ENCODE assay signal across 10 mouse cellular contexts in the genomic region with DNA sequence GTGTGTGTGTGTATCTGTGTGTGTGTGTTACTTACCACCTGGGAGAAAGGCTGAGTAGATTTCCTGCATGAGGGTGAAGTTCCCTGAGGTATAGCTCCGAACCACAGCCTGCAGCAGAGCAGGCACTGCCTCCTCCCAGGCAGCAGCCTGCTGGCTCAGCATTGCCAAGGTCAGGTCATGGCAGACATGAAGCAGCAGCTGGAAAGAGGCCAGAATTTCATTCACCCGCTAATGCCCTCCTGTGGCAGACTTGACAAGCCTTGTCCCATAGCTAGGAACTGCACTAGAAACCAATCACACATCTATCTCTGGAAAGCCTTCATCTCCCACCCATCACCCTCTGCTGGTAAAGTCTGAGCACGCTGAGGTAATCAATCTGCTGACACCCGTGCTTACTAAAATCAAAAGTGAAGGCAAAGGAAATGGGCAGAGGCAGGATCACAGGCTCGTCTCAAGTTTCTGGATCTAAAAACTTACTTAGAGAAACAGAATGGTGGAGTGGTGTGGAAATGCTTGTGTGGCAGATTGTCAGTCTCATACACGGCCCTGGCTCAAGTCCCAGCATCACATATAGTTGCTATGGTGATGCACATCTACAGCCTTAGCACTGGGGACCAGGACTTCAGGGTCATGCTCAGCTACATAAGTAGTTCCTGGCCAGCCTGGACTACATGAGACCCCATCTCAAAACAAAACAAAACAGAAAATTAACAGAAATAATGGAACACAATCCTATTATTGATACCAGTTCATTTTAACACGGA. TPM values are rescaled to one million over a fixed set of nuclear protein-coding genes. Genes with fewer than 3 reads are reported as not detected.
DNase-seq lines count a peak whose midpoint lies in the region; ATAC-seq and TF ChIP-seq lines count a peak whose summit lies in the region.
"Had no signal": no experiment of that assay in that cellular context is flagged by ENCODE, and none has a peak within 500 bp of the region (broad histone marks: within the 10 kb centered on the region; RNA-seq: fewer than 3 reads in every experiment).

No protein-coding gene starts in this region.

- 76% methylated on average over 7 of the region's 7 CpGs for WGBS in forebrain, embryonic 14.5 days
- 72% methylated on average over 7 of the region's 7 CpGs for whole genome bisulfite sequencing in forebrain, embryonic 16.5 days
- 28% methylated on average over 7 of the region's 7 CpGs for WGBS in cerebellum, adult 2 months
- 44% methylated on average over 7 of the region's 7 CpGs for WGBS in heart, embryonic 13.5 days

- no peak overlapping the region for H3K4me3 ChIP-seq in forebrain, embryonic 14.5 days (ENCODE audit: low read depth, low read length)
- no peak overlapping the region for H3K4me3 ChIP-seq in forebrain, embryonic 16.5 days (replicated peaks; ENCODE audit: low read length)
- H3K4me3 ChIP-seq in cerebellum, adult 2 months (replicated peaks; ENCODE audit: insufficient read depth, low read depth, low read length) = no peak overlapping the region
- no peak overlapping the region for H3K4me3 ChIP-seq in heart, embryonic 13.5 days
- H3K4me3 ChIP-seq: embryonic facial prominence, embryonic 12.5 days; limb, embryonic 13.5 days had no signal

- no peaks in the 10 kb centered on the region for H3K4me1 ChIP-seq in forebrain, embryonic 14.5 days (ENCODE audit: control insufficient read depth, insufficient read depth, low read length)
- H3K4me1 ChIP-seq in forebrain, embryonic 16.5 days (replicated peaks; ENCODE audit: control insufficient read depth, insufficient read depth, low read length) = no peaks in the 10 kb centered on the region
- H3K4me1 ChIP-seq in cerebellum, adult 2 months (ENCODE audit: control insufficient read depth, insufficient read depth, low read length) = peaks cover 18% of the 10 kb centered on the region
- peaks cover 38% of the 10 kb centered on the region for H3K4me1 ChIP-seq in heart, embryonic 13.5 days
- H3K4me1 ChIP-seq: embryonic facial prominence, embryonic 12.5 days had no signal

- H3K36me3 ChIP-seq in forebrain, embryonic 14.5 days (ENCODE audit: control insufficient read depth, insufficient read depth, low read length) = peaks cover 94% of the 10 kb centered on the region
- H3K36me3 ChIP-seq in forebrain, embryonic 16.5 days (ENCODE audit: control insufficient read depth, insufficient read depth) = peaks cover 15% of the 10 kb centered on the region; the same call in 1 of the 2 replicates
- peaks cover 97% of the 10 kb centered on the region for H3K36me3 ChIP-seq in heart, embryonic 13.5 days

- H3K9ac ChIP-seq in forebrain, embryonic 14.5 days (ENCODE audit: low read length) = no peak overlapping the region
- no peak overlapping the region for H3K9ac ChIP-seq in forebrain, embryonic 16.5 days (replicated peaks; ENCODE audit: low read depth, low read length)
- peak overlapping the region; percentile 56; the same call in 1 of the 2 replicates for H3K9ac ChIP-seq in heart, embryonic 13.5 days
- H3K9ac ChIP-seq: embryonic facial prominence, embryonic 12.5 days; limb, embryonic 13.5 days had no signal

- no peaks in the 10 kb centered on the region for H3K9me3 ChIP-seq in forebrain, embryonic 14.5 days (replicated peaks; ENCODE audit: control insufficient read depth, low read length)
- H3K9me3 ChIP-seq in forebrain, embryonic 16.5 days (ENCODE audit: control insufficient read depth, low read length) = no peaks in the 10 kb centered on the region
- H3K9me3 ChIP-seq in heart, embryonic 13.5 days = no peaks in the 10 kb centered on the region
- H3K9me3 ChIP-seq: embryonic facial prominence, embryonic 12.5 days; limb, embryonic 13.5 days had no signal

- no peaks in the 10 kb centered on the region for H3K27me3 ChIP-seq in forebrain, embryonic 14.5 days (replicated peaks; ENCODE audit: control insufficient read depth, insufficient read depth, low read length)
- H3K27me3 ChIP-seq in forebrain, embryonic 16.5 days (replicated peaks; ENCODE audit: control insufficient read depth, insufficient read depth, low read length) = no peaks in the 10 kb centered on the region
- H3K27me3 ChIP-seq in cerebellum, adult 2 months (ENCODE audit: control insufficient read depth, insufficient read depth, low read length) = no peaks in the 10 kb centered on the region
- no peaks in the 10 kb centered on the region for H3K27me3 ChIP-seq in heart, embryonic 13.5 days (replicated peaks)
- H3K27me3 ChIP-seq: embryonic facial prominence, embryonic 12.5 days; limb, embryonic 13.5 days had no signal

- H3K27ac ChIP-seq in forebrain, embryonic 14.5 days (ENCODE audit: low read depth, low read length) = no peak overlapping the region
- no peak overlapping the region for H3K27ac ChIP-seq in forebrain, embryonic 16.5 days (ENCODE audit: low read length)
- peak overlapping the region; percentile 41; the same call in 1 of the 2 replicates for H3K27ac ChIP-seq in cerebellum, adult 2 months (ENCODE audit: insufficient read depth, low read length)
- H3K27ac ChIP-seq in heart, embryonic 13.5 days (replicated peaks) = peak overlapping the region; percentile 86
- H3K27ac ChIP-seq: embryonic facial prominence, embryonic 12.5 days; limb, embryonic 13.5 days had no signal

- TF ChIP-seq CTCF in cerebellum, adult 2 months (IDR thresholded peaks at IDR 0.05; ENCODE audit: borderline replicate concordance, insufficient read depth, low read depth, low read length) = peak; percentile 37; the same call in 1 of the 2 replicates

- H3K4me2 ChIP-seq in forebrain, embryonic 14.5 days (ENCODE audit: low read length) = no peak overlapping the region
- H3K4me2 ChIP-seq in forebrain, embryonic 16.5 days (ENCODE audit: low read length) = no peak overlapping the region
- H3K4me2 ChIP-seq in heart, embryonic 13.5 days = no peak overlapping the region
- H3K4me2 ChIP-seq: embryonic facial prominence, embryonic 12.5 days; limb, embryonic 13.5 days had no signal

- no peak for ATAC-seq in forebrain, embryonic 14.5 days
- ATAC-seq in forebrain, embryonic 16.5 days = no peak
- ATAC-seq in heart, embryonic 13.5 days (ENCODE audit: extremely low read depth, insufficient number of reproducible peaks, low FRiP score, low TSS enrichment) = 0 out of 2 replicates have a peak, but pooled peaks have one; percentile 14
- ATAC-seq in erythroid progenitor cell, adult 5-6 weeks (replicated peaks; ENCODE audit: low FRiP score, poor library complexity, severe bottlenecking) = no peak

- DNase-seq in forebrain, embryonic 14.5 days (ENCODE audit: low spot score) = peak; percentile 48
- DNase-seq in 416B (ENCODE audit: low read depth) = peak; percentile 66
- DNase-seq in cerebellum, adult 2 months = peak; percentile 68 to 80
- peak; percentile 20 to 23 for DNase-seq in layer of hippocampus, adult 8-10 months (ENCODE audit: low spot score in 2 of 2)
- DNase-seq in retina, adult 2 months (ENCODE audit: low read depth, low spot score) = peak; percentile 47

- no peak for TF ChIP-seq POLR2A in cerebellum, adult 2 months (IDR thresholded peaks at IDR 0.05; ENCODE audit: borderline replicate concordance, insufficient read depth, low read length)

RNA-seq across cellular contexts. Expression of a gene that starts 22.6 kb away (rescaled TPM):
- 136 and 146 TPM in 2 replicates for polyA plus RNA-seq in forebrain, embryonic 14.5 days (2014; fragmentation: Nextera tagmentation; extraction: Ambion mirVana)
- polyA plus RNA-seq in forebrain, embryonic 16.5 days (2015; fragmentation: Nextera tagmentation; extraction: Ambion mirVana) = 141 and 159 TPM in 2 replicates
- polyA plus RNA-seq in cerebellum, adult 2 months (2012; rRNA removed) = 80.3 and 82.8 TPM in 2 replicates
- polyA plus RNA-seq in heart, embryonic 13.5 days (2015; fragmentation: Nextera tagmentation; extraction: Ambion mirVana) = 64.9 and 71.1 TPM in 2 replicates
- 10 to 100 TPM; 54.0 to 57.5 (median 55.3) TPM for total RNA-seq in layer of hippocampus, adult 8-10 months (2022)
- total RNA-seq in erythroid progenitor cell, adult 5-6 weeks (2015; ENCODE audit: low replicate concordance) = 19.5 and 43.6 TPM in 2 replicates
- 22.5 and 29.1 TPM in 2 replicates for total RNA-seq in erythroid progenitor cell, adult 5-6 weeks (2017; ENCODE audit: low replicate concordance)

RNA-seq across cellular contexts. Expression of a gene that starts 33.6 kb away (rescaled TPM):
- not detected in 2 replicates for polyA plus RNA-seq in forebrain, embryonic 14.5 days (2014; fragmentation: Nextera tagmentation; extraction: Ambion mirVana)
- polyA plus RNA-seq in forebrain, embryonic 16.5 days (2015; fragmentation: Nextera tagmentation; extraction: Ambion mirVana) = not detected in 2 replicates
- polyA plus RNA-seq in cerebellum, adult 2 months (2012; rRNA removed) = not detected in 2 replicates
- not detected in 2 replicates for polyA plus RNA-seq in heart, embryonic 13.5 days (2015; fragmentation: Nextera tagmentation; extraction: Ambion mirVana)
- total RNA-seq in layer of hippocampus, adult 8-10 months (2022) = not detected
- total RNA-seq in erythroid progenitor cell, adult 5-6 weeks (2015; ENCODE audit: low replicate concordance) = not detected in 2 replicates
- total RNA-seq in erythroid progenitor cell, adult 5-6 weeks (2017; ENCODE audit: low replicate concordance) = 1.2 TPM in 1 of 2 replicates, not detected in the other
- polyA plus RNA-seq: embryonic facial prominence, embryonic 12.5 days; limb, embryonic 13.5 days had no signal

RNA-seq across cellular contexts. Expression of a gene that starts 41.8 kb away (rescaled TPM):
- 15.0 and 15.2 TPM in 2 replicates for polyA plus RNA-seq in forebrain, embryonic 14.5 days (2014; fragmentation: Nextera tagmentation; extraction: Ambion mirVana)
- 12.8 and 14.9 TPM in 2 replicates for polyA plus RNA-seq in forebrain, embryonic 16.5 days (2015; fragmentation: Nextera tagmentation; extraction: Ambion mirVana)
- polyA plus RNA-seq in cerebellum, adult 2 months (2012; rRNA removed) = 8.7 and 9.1 TPM in 2 replicates
- 13.5 and 13.9 TPM in 2 replicates for polyA plus RNA-seq in heart, embryonic 13.5 days (2015; fragmentation: Nextera tagmentation; extraction: Ambion mirVana)
- 10 to 100 TPM; 19.6 to 23.5 (median 20.0) TPM for total RNA-seq in layer of hippocampus, adult 8-10 months (2022)
- total RNA-seq in erythroid progenitor cell, adult 5-6 weeks (2015; ENCODE audit: low replicate concordance) = 2.9 and 5.0 TPM in 2 replicates
- 4.3 and 6.5 TPM in 2 replicates for total RNA-seq in erythroid progenitor cell, adult 5-6 weeks (2017; ENCODE audit: low replicate concordance)

RNA-seq across cellular contexts. Expression of a gene that starts 44.9 kb away (rescaled TPM):
- 107 and 138 TPM in 2 replicates for polyA plus RNA-seq in forebrain, embryonic 14.5 days (2014; fragmentation: Nextera tagmentation; extraction: Ambion mirVana)
- 102 and 103 TPM in 2 replicates for polyA plus RNA-seq in forebrain, embryonic 16.5 days (2015; fragmentation: Nextera tagmentation; extraction: Ambion mirVana)
- 62.0 and 66.5 TPM in 2 replicates for polyA plus RNA-seq in cerebellum, adult 2 months (2012; rRNA removed)
- polyA plus RNA-seq in heart, embryonic 13.5 days (2015; fragmentation: Nextera tagmentation; extraction: Ambion mirVana) = 103 and 114 TPM in 2 replicates
- total RNA-seq in layer of hippocampus, adult 8-10 months (2022) = 10 to 100 TPM; 30.8 to 33.8 (median 32.8) TPM
- total RNA-seq in erythroid progenitor cell, adult 5-6 weeks (2015; ENCODE audit: low replicate concordance) = 12.6 and 15.9 TPM in 2 replicates
- total RNA-seq in erythroid progenitor cell, adult 5-6 weeks (2017; ENCODE audit: low replicate concordance) = 10.7 and 21.6 TPM in 2 replicates

Comparison
In these comparisons a context has a peak if more than half of its experiments do, and no peak if none do; other contexts are left out.
1. DNase-seq: peak in every context shown above with its lines; median percentile 74 in cerebellum, adult 2 months; 66 in 416B; 48 in forebrain, embryonic 14.5 days; 47 in retina, adult 2 months; 22 in layer of hippocampus, adult 8-10 months.
2. H3K27ac ChIP-seq: peak in cerebellum, adult 2 months (single experiment) and heart, embryonic 13.5 days (single experiment); none in forebrain, embryonic 14.5 days (single experiment) and forebrain, embryonic 16.5 days (single experiment).